Mouse (Mus musculus) G1E (cell line): ENCODE results near the gene Fkbp2.

Experiments used
- CTCF ChIP-seq: IDR thresholded peaks from 2 replicates; pipeline ENCODE4 v1.5.1; 2012; ENCODE audit warnings: low read depth, low read length, inconsistent platforms, mixed read lengths
- GATA1 ChIP-seq: IDR thresholded peaks from 2 replicates; pipeline ENCODE4 v1.6.1; 2012; ENCODE audit warnings: borderline replicate concordance, low read length, inconsistent platforms, mixed read lengths
- GATA2 ChIP-seq: IDR thresholded peaks from 2 replicates; pipeline ENCODE4 v1.6.1; 2012; ENCODE audit warnings: low read depth, low read length, inconsistent platforms, borderline replicate concordance
- POLR2AphosphoS5 ChIP-seq: IDR thresholded peaks from 2 replicates; pipeline ENCODE4 v1.6.1; 2012; ENCODE audit warnings: low read depth, low read length, inconsistent platforms; ENCODE audit not compliant: insufficient replicate concordance
- TAL1 ChIP-seq: conservative IDR thresholded peaks from 2 replicates; pipeline ENCODE4 v1.6.1; 2012; ENCODE audit warnings: low read depth, low read length, inconsistent platforms, mixed read lengths

GRCm38 (mm10) chr19:6948186-6948585 is 32.1 kb downstream of the Fkbp2 start:
- no peak for TF ChIP-seq CTCF
- no peak for TF ChIP-seq TAL1
- TF ChIP-seq GATA1 = no peak
- TF ChIP-seq POLR2AphosphoS5 = no peak
- no peak for TF ChIP-seq GATA2
